Mouse (Mus musculus) erythroblast, embryonic 14.5 days (primary cell): Measurements from ENCODE around the gene Gm45785.

ENCODE experiments used
- GATA1 ChIP-seq: IDR thresholded peaks from 2 replicates; pipeline ENCODE4 v1.6.1; 2012; ENCODE audit warnings: low read length, inconsistent platforms, mixed read lengths
- TAL1 ChIP-seq: IDR thresholded peaks from 3 replicates; pipeline ENCODE4 v1.6.1; 2012; ENCODE audit warnings: low read length, inconsistent platforms, mixed read lengths

DNA sequence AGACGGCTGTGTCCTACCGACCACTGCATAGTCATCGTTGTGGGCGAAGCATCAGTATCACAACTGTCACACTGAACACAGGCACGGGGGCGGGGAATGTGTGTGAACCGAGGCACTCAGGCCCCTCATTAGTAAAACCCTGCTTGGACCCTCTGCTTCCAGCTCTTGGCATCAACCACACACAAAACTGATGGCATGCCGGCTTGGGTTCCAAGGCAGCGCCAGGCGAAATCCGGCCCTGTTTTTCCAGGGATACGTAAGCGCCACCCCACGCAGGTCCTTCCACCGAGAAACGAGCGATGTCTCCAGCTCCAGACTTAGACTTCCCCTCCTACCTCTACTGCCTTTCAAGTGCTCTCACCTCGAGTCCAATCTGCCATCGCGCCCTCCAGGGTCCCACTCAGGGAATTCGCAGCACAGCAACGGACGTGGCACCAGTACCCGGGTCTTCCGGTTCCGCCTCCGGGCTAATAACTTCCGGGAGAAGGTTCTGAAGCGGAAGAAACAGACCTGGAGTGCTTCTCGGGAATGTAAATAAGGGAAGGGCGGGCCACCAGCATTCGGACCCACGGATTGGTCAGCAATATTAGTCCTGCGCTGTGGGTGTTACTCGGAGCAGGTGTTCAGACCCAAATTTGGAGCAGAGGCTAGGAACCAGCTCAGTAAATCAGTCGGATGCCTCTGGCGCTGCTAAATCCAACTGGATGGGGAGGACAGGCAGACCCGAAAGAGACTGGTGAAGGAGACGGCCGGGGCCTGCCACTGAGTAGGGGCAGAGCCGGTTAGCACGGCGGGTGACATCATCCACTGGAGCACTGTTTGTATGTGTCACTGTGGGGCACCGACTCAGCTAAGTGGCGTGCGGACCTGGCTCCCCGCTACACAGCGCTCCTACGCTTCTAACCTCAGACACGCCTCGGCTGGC, at the start of gene Gm45785:
- no peak for TF ChIP-seq GATA1
- no peak for TF ChIP-seq TAL1
